Mouse (Mus musculus): ENCODE data around the gene Akp3.
A peak's percentile ranks its signal among the peaks of the same experiment; 100 is the strongest.

Akp3 gene

GRCm38 (mm10) chr1:87124673-87125072, at the start of gene Akp3:
TSS of gene Akp3 (plus strand) at chr1:87124973.
- no peak for DNase-seq (ENCODE audit: low spot score)

- DNase-seq (ENCODE audit: low spot score): no peak
Observed at GRCm38 (mm10) chr1:87086196-87086595, 38.6 kb upstream of the Akp3 start.

DNA sequence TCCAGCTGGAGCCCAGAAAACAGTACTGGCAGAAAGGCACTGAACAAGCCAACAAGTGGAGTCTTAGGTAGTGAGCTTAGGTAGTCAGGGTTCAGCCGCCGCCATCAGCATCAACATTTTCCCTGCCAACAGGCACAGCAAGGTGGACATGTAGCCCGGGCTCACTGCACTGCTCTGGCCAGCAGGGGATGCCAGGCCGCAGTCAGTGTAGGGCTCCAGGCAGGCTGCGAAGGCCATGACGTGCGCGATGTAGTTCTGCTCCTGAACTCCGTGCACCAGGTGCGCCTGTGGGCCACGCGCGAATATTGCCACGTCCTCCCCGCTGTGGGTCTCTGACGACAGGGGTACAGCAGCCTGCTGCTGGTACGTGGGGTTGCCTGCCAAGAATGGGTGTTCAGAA, 37.8 kb upstream of the Akp3 start:
- no peak for DNase-seq (ENCODE audit: low spot score)

DNA sequence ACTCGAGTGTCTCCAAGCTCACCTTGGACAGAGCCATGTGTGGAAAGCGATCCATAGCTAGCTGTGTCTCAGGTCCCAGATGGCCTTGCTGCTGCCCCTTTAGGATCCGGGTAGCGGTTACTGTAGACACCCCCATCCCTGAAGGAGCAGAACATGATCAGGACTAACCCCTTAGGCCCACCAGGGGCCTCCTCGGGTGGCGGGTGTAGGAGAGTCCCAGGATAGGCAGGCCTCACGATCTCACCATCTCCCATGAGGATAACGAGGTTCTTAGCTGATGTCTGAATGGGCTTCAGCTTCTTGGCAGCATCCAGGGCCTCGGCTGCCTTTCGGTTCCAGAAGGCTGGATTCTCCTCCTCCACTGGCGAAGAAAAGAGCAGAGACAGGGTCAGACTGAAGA, 35.5 kb upstream of the Akp3 start:
- DNase-seq (ENCODE audit: low spot score): no peak

GRCm38 (mm10) chr1:87089828-87090227, 34.9 kb upstream of the Akp3 start, which contains the start of gene Alppl2:
TSS of gene Alppl2 (minus strand) at chr1:87089928.
- no peak for DNase-seq (ENCODE audit: low spot score)

- no peak for DNase-seq (ENCODE audit: low spot score)
Observed at GRCm38 (mm10) chr1:87095642-87096041, 29.1 kb upstream of the Akp3 start.

DNA sequence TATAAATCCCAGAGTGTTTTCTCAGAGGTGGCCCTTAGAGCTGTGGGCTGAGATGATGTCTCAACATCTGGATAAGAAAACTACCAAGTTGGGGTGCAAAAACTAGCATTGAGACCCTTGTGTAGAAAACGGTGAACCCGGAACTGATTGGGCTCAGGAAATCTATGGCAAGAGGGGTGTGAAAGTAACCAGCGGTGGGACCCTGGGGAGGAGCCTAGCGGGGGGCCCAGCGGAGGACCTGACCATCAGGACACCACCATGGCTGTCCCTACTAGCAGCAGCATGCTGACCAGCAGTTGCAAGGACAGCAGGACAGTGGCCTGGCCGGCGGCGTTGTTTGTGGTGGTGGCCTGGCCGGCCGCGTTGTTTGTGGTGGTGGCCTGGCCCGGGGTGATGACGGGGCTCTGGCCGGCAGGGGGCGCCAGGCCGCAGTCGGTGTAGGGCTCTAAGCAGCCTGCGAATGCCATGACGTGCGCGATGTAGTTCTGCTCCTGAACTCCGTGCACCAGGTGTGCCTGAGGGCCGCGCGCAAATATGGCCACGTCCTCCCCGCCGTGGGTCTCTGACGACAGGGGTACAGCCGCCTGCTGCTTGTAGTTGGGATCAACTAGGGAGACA, 26.3 kb upstream of the Akp3 start:
- DNase-seq (ENCODE audit: low spot score): peak; percentile 0

DNA sequence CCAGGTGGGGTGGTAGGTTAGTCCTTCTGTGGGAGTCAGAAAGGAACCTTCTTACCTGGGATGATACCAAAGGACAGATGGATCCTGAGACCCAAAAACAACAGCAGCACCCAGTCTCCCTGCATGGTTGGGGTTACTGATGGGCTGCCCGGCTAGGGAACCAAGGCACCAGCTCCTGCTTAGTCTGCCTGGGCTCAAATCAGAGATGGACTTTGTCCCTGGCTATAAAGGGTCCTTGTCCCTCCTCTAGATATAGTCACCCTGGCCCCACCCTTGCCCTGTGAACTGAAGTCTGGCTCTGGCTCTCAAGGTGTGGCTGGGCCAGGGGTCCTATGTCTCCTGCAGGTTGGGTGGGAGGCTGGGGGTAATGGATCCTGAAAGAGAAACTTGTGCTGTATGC, 23.4 kb upstream of the Akp3 start, which contains the start of gene Alpi:
TSS of gene Alpi (minus strand) at position 196 of the 400 bp plus-strand sequence.
- DNase-seq (ENCODE audit: low spot score): no peak

GRCm38 (mm10) chr1:87102114-87102513, 22.7 kb upstream of the Akp3 start:
- no peak for DNase-seq (ENCODE audit: low spot score)

- no peak for DNase-seq (ENCODE audit: low spot score)
Observed at GRCm38 (mm10) chr1:87103936-87104335, 20.8 kb upstream of the Akp3 start.

DNA sequence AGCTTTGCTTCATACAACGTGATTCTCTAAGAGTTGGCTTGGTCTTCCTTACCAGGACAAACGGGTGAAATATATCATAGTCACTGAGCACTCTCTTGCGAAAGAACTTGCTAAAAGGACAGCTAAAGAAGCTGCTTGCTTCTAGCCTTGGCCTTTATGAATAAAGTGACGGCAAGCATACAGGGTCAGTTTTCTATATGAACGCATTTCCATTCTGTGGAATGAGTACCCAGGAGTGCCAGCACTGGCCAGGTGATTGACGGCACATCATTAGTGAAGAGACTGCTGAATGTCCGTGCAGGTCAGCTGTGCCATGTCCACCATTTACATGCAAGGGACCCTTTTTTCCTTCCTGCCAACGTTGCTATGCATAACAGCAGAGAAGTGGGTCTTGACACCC, 18.2 kb upstream of the Akp3 start:
- DNase-seq (ENCODE audit: low spot score): no peak

- DNase-seq (ENCODE audit: low spot score): no peak
Observed at GRCm38 (mm10) chr1:87108564-87108963, 16.2 kb upstream of the Akp3 start.

- DNase-seq (ENCODE audit: low spot score): no peak
Observed at GRCm38 (mm10) chr1:87111719-87112354, 12.9 kb upstream of the Akp3 start.

DNA sequence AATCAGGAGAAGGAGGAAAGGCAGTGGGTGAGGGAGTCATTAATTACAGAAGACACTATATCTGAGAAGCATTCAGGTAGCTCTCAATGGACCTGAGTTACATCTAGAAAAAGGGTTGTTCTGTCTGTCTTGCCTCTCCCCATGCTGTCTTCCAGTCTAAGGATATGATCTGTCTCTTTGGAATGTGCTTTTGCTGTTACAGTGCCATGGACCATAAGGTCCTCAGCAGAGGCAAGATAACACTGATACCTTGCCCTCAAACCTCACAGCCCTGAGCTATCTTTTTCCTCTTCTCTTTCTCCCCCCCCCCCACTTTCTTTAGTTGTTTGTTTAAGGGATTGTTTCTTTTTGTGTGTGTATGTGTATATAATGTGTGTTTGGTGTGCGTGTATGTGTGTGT, 10.0 kb upstream of the Akp3 start:
- no peak for DNase-seq (ENCODE audit: low spot score)

GRCm38 (mm10) chr1:87127206-87128030, 2.6 kb downstream of the Akp3 start:
- DNase-seq (ENCODE audit: low spot score): no peak

GRCm38 (mm10) chr1:87131803-87132202, 7.0 kb downstream of the Akp3 start:
- no peak for DNase-seq (ENCODE audit: low spot score)

GRCm38 (mm10) chr1:87141550-87141949, 16.8 kb downstream of the Akp3 start:
- no peak for DNase-seq (ENCODE audit: low spot score)

DNA sequence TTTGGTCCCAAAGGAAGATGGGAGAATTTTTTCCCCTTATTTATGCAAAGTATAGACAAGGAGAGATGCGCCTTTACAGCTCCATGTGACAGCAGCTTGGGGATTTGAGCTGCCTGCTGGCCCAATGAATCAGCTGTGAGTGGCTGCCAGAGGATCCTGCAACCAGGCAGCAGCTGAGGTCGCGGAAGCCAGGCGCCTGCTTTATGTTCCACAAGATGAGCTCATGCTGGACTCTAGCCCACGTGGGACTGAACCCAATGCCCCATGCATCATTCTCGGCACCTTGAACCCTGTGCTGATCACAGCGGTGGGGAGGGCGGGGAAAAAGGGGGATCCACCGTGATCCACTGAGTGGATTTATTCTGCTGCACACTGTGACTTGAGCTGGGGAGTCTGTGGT, 17.7 kb downstream of the Akp3 start:
- DNase-seq (ENCODE audit: low spot score): no peak

DNA sequence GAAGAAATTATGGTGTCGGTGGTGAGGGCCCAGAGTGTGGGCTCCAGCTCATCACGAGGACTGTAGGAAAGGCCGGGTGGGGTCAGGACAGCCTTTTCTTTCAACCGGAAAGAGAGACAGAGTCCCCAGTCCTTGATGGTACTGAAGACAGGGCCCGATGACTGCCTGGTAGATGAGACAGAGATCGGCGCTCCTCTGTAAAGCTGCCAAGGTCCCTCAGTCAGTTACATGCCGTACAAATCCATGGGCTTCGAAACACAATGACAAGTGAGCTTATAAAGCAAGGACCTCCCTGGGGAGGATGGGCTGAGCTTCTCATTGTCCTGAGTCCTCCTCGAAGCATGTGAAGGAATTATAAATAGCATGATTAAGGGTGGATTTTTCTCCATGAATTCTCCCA, 18.4 kb downstream of the Akp3 start:
- no peak for DNase-seq (ENCODE audit: low spot score)

DNA sequence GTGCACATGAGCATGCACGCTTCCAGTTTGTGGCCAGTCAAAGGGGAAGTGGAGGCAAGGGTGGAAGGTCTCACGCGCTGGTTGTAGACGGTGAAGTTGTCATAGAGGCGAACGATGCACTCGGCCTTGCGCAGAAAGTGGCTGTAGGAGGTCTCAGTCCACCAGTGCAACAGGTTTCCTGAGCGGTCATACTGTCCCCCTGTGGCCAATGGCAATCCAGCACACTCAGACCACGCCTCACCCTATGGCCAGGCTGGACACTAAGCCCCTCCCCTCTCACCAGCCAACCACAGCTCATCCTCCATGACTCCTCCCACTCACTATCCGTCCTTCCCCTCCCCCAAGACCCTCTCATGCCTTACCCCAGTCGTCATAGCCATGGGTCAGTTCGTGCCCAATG, 24.6 kb downstream of the Akp3 start:
- DNase-seq (ENCODE audit: low spot score): no peak

GRCm38 (mm10) chr1:87151286-87151685, 26.5 kb downstream of the Akp3 start:
- DNase-seq (ENCODE audit: low spot score): no peak

DNA sequence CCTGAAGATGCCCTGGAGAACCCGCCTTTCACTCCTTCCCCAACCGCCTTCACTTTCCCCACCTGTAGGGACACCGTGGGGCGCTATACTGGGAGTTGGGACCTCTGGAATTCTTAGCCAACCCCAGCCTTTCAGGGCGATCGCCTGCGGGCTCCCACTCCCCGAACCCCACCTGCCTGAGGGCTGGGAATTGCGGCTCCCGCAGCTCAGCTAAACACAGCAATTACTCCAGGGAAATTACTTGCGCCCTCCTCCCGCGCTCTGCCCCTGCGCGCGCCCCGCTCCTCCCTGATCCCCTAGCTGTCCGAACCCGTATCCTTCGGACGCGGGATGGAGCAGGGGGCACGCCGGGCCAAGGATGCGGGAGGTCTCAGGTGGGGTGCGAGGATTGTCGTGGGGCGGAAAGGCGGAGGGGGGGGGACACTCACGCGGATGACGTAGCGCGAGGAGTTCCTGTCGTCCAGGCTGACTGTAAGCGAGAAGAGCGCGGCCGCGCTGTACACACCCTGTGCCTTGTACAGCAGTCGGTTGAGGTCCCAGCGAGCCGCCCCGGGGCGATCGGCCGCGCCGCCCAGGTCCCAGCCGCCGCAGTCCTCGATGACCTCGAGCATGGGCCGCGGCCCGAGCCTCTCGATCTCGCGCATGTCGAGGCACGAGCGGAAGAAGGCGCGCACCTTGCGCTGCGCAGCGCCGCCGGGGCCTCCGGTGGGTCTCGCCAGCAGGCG, 29.2 kb downstream of the Akp3 start:
- no peak for DNase-seq (ENCODE audit: low spot score)
